Mouse (Mus musculus) embryonic fibroblast, embryonic 13.5 days (primary cell): ENCODE data around the gene Six4.

Experiments used
- CTCF ChIP-seq: IDR thresholded peaks from 2 replicates; pipeline ENCODE4 v1.5.1; 2011; ENCODE audit warnings: mild to moderate bottlenecking, control low read depth, low read length, moderate library complexity, borderline replicate concordance; ENCODE audit not compliant: insufficient read depth
- POLR2A ChIP-seq: IDR thresholded peaks from 2 replicates; pipeline ENCODE4 v1.6.1; 2011; ENCODE audit warnings: low read depth, mild to moderate bottlenecking, control low read depth, low read length, moderate library complexity

DNA sequence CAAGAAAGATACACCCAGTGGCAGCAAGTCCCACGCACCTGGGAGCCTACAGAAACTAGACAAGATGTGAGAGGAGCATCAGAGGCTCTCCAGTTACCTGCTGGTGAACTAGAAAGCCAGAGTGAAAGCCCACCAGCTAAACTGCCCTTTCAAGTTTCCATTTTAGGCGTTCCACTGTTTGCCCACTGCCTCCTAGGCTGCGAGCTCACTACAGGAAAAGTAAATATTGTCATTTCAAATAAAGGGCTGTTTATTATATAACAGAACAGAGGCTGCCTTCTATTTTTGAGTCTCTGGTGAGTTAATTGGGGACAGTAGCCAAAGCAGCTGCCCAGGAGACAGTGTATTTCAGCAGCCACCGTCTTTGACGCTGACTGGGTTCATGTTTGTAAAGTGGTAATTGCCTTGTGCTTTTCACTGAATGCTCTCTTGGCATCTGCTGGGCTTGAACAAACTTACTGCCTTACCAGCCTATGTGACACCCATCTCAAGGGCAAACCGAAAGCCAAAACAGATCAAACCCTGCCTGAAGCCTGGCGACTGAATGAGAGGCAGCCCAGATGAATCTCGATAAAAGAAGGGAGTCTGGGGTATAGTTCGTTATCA is 52.3 kb downstream of the Six4 start:
- no peak for TF ChIP-seq CTCF
- TF ChIP-seq POLR2A, result no peak
